Mouse (Mus musculus) B cell, adult (primary cell): Measurements from ENCODE around the gene Prss33. TPM values are rescaled to one million over a fixed set of nuclear protein-coding genes. Genes with fewer than 3 reads are reported as not detected.

Experiments
- total RNA-seq: library from RNA; stranded (reverse); gene quantifications from 4 replicates; pipeline ENCODE4 v1.2.4, GENCODE M21; 2023; ENCODE audit not compliant: inconsistent age

The Prss33 gene
- total RNA-seq, result not detected in 4 replicates

DNA sequence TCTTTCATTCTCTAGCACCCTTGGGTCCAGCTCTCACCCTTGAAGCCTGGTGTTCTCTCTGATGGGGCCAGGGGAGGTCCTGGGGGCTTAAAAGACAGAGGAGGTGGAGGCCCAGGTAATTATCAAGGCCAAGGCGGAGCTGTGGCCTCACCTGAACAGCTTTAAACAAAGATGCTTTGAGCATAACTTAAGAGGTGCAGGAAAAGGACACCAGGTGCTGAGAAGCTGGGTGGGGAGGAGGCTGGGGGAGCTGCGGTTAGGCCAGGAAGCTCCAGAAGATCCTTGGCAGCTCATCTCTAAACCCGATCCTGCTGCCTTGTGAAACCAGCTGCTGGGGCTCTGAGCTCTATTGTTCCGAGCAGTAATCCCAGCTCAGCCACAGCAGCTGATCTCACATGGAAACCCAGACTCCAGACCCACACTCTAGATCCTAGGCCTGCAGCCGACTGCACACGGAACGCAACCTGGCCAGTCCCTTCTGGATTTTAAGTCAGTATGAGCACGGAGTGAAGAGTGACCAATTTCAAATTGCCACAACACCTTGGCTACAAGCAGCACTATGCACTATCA, at the start of gene Prss33:
Gene Prss33 (minus strand): TSS at position 51 of the 570 bp plus-strand sequence.

GRCm38 (mm10) chr17:23880576-23880975, 44.7 kb upstream of the Prss33 start, which contains the start of the genes Dcpp1 and Dcpp2:
TSS of gene Dcpp1 (plus strand) at chr17:23880876.
TSS of gene Dcpp2 (plus strand) at chr17:23880880.

GRCm38 (mm10) chr17:23867756-23868155, 31.9 kb upstream of the Prss33 start, which contains the start of gene Prss21:
TSS of gene Prss21 (plus strand) at chr17:23868056.

DNA sequence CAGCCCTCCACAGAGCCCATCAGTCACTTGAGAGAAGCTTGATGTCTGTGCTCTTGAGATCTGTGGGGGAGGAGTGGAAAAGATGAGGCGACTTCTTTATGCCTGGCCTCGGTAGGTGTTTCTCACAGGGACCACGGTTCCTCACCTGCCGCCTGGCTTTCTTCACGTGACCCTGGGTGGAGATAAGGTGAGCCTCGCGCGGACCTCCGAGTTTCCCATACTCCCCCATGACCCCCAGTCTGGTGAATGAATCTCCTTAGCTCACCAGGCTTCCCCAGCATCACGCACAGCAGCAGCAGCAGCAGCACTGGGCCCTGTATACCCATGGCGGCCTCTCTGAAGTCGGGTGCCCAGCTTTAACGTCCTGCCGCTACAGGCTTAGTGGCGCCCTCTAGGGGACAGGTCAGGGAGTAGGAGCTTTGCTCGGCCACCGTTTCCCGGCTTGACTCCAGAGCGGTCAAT, 8.0 kb upstream of the Prss33 start, which contains the start of the genes Prss32 and Prss41:
Gene Prss32 (plus strand): TSS at position 44 of the 462 bp plus-strand sequence.
Gene Prss41 (minus strand): TSS at position 361 of the 462 bp plus-strand sequence.

DNA sequence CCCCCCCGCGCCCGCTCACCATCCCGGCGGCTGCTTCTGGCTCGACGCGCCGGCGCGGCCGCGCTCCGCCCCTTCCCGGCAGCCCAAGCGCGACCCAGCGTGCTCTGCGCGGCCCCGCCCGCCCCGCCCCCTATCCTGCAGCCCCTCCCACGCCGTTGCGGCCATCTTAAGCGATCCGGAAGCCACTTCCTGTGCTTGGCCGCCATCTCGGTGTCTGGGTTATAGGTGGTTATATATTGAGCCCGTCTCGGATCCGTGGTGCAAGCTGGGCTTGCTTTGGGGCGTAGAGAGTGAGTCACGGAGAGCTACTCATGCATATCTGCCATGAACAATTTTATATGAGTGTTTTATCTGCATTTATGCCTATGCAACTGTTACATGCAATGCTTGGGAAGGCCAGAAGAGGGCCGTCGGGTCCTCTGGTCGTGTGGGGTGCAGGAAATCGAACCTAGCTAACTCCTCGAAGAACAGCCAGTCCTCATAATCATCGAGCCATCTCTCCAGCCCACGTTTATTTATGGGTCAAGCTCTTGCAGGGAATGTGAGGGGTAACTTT, 6.7 kb downstream of the Prss33 start, which contains the start of gene Elob:
Gene Elob (minus strand): TSS at position 73 of the 556 bp plus-strand sequence.

GRCm38 (mm10) chr17:23790269-23791078, 45.4 kb downstream of the Prss33 start, which contains the start of gene Srrm2:
TSS of gene Srrm2 (plus strand) at chr17:23790532.

DNA sequence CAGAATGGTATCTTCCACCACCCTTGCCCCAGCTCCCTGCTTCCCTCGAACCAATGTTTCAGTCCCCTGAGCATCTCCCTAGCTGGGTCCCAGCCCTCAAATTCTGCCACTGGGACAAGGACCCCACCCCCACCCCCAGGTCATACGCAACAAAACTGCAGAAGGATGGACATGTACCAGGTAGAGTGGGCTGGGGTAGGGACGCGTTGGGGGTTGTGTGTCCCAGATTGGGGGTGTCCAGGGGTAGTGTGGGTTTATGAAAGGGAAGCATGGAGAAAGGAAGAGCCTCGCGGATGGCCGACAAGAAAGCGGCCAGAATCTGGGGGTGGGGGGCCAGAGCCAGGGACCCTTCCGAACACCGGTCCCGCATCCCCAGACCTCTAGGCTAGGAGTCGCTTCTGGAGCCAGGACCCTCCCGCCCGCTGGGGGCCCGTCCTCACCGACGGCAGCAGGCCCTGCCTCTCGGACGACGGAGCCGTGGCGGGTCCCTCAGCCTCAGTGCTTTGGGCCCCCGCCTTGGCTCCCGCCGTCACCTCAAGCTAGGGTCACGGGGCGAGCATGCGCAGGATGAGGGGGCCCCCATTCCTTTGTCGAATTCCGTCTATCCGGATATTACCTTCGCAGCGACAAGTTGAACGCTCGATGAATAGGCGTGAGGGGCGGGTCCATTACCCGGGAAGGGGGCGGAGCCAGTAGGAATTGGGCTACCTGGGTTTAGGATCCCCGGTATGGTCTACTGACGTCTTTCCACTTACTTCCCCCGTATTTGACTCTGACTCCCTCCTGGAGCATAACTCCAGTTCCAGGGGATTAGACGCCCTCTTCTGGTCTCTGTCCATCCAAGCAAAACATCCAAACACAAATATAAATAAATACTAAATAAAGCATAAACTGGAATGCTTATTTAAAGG, 50.0 kb downstream of the Prss33 start, which contains the start of gene Flywch2:
Gene Flywch2 (minus strand): TSS at position 521 of the 911 bp plus-strand sequence.

Other genes starting within 250 kb of the Prss33 start
- gene Zfp13, start 236.6 kb downstream of the Prss33 start, total RNA-seq, result 0.24 TPM in 1 of 4 replicates, not detected in the others
- not detected in 4 replicates for gene Zscan10, start 235.2 kb downstream of the Prss33 start, total RNA-seq
- not detected in 4 replicates for gene Mmp25, start 190.8 kb downstream of the Prss33 start, total RNA-seq
- not detected in 4 replicates for gene Bicdl2, start 175.6 kb downstream of the Prss33 start, total RNA-seq
- gene Hcfc1r1, start 162.5 kb downstream of the Prss33 start, total RNA-seq, result 36.1 to 48.9 TPM (median 40.8 TPM) in 4 replicates
- 23.9 to 33.5 TPM (median 27.0 TPM) in 4 replicates for gene Thoc6, start 162.2 kb downstream of the Prss33 start, total RNA-seq
- 8.7 to 13.8 TPM (median 11.7 TPM) in 4 replicates for gene Tnfrsf12a, start 158.6 kb downstream of the Prss33 start, total RNA-seq
- not detected in 4 replicates for gene Cldn6, start 156.8 kb downstream of the Prss33 start, total RNA-seq
- not detected in 4 replicates for gene Cldn9, start 152.0 kb downstream of the Prss33 start, total RNA-seq
- not detected in 4 replicates for gene 1520401A03Rik, start 113.3 kb downstream of the Prss33 start, total RNA-seq
- gene Pkmyt1, start 109.7 kb downstream of the Prss33 start, total RNA-seq, result 32.8 to 35.4 TPM (median 33.4 TPM) in 4 replicates
- gene Paqr4, start 95.2 kb downstream of the Prss33 start, total RNA-seq, result 0.27 to 0.67 TPM (median 0.48 TPM) in 4 replicates
- gene Kremen2, start 90.2 kb downstream of the Prss33 start, total RNA-seq, result not detected in 4 replicates
- 24.2 to 32.5 TPM (median 29.5 TPM) in 4 replicates for gene Flywch1, start 64.5 kb downstream of the Prss33 start, total RNA-seq
- 0.81 TPM in 1 of 4 replicates, not detected in the others for gene Flywch2, start 50.0 kb downstream of the Prss33 start, total RNA-seq
- 1,187 to 1,326 TPM (median 1,293 TPM) in 4 replicates for gene Srrm2, start 45.5 kb downstream of the Prss33 start, total RNA-seq
- 159 to 201 TPM (median 175 TPM) in 4 replicates for gene Elob, start 6.9 kb downstream of the Prss33 start, total RNA-seq
- not detected in 4 replicates for gene Prss32, start 7.8 kb upstream of the Prss33 start, total RNA-seq
- gene Prss41, start 8.1 kb upstream of the Prss33 start, total RNA-seq, result 0.69 TPM in 1 of 4 replicates, not detected in the others
- gene Prss21, start 32.0 kb upstream of the Prss33 start, total RNA-seq, result not detected in 4 replicates
- not detected in 4 replicates for gene Dcpp1, start 44.8 kb upstream of the Prss33 start, total RNA-seq
- not detected in 4 replicates for gene Dcpp2, start 44.8 kb upstream of the Prss33 start, total RNA-seq
- not detected in 4 replicates for gene Dcpp3, start 81.4 kb upstream of the Prss33 start, total RNA-seq
- gene Sbp, start 105.6 kb upstream of the Prss33 start, total RNA-seq, result not detected in 4 replicates
- not detected in 4 replicates for gene Sbpl, start 119.2 kb upstream of the Prss33 start, total RNA-seq
- gene Prss30, start 144.5 kb upstream of the Prss33 start, total RNA-seq, result not detected in 4 replicates
- not detected in 4 replicates for gene Prss22, start 162.0 kb upstream of the Prss33 start, total RNA-seq
- not detected in 4 replicates for gene Prss27, start 202.1 kb upstream of the Prss33 start, total RNA-seq
- gene Kctd5, start 237.4 kb upstream of the Prss33 start, total RNA-seq, result 28.2 to 33.1 TPM (median 30.9 TPM) in 4 replicates